Mouse (Mus musculus): ENCODE results near the gene Amotl2.
A peak's percentile ranks its signal among the peaks of the same experiment; 100 is the strongest.

DNA sequence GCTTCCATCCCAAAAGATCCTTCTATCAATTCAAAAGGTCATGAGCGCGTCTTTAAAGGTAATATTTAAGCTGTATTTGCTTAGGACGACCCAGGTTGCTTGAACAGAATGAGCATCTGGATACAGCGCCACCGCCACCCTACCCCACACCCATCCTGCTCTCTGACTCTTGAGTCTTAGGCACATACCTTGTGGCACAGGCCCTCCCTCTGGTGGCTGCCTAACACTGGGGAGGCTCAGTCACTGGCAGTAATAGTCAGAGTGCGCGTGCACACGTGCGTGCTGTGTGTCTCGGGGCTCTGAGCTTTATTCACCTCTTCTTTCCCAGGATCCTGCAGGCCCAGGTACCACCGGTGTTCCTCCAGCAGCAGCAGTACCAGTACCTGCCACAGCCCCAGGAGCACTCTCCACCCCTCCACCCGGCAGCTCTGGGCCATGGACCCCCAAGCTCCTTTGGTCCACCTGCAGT is 6.8 kb downstream of the Amotl2 start:
- TF ChIP-seq POLR2A (IDR thresholded peaks at IDR 0.05; ENCODE audit: insufficient read length, low read depth) (peak; percentile 50), MAX (IDR thresholded peaks at IDR 0.05; ENCODE audit: low read depth) (no peak), E2F4 (IDR thresholded peaks at IDR 0.05; ENCODE audit: insufficient read depth) (no peak), USF1 (IDR thresholded peaks at IDR 0.05; ENCODE audit: low read depth) (no peak), TCF12 (IDR thresholded peaks at IDR 0.05; ENCODE audit: insufficient read depth, poor library complexity, severe bottlenecking) (no peak), CEBPB (IDR thresholded peaks at IDR 0.05; ENCODE audit: insufficient read depth, poor library complexity, severe bottlenecking) (no peak), MYOD1 (IDR thresholded peaks at IDR 0.05; ENCODE audit: control insufficient read depth in 1 of 3, insufficient read length in 2 of 3, low read depth in 2 of 3) (no peak)

Data from myocyte (in vitro differentiated cells).